Mouse (Mus musculus) brain, embryonic 14.5 days (tissue): Measurements from ENCODE around the gene Chst1.

Source experiments
- CTCF ChIP-seq: fragments of 200-500 bp; IDR thresholded peaks from 2 replicates; pipeline ENCODE4 v1.5.1; 2012; ENCODE audit warnings: inconsistent platforms, mild to moderate bottlenecking, moderate library complexity, borderline replicate concordance; ENCODE audit not compliant: insufficient read depth, insufficient read length; ENCODE audit errors: extremely low read depth
- POLR2A ChIP-seq: fragments of 200-500 bp; IDR thresholded peaks from 2 replicates; pipeline ENCODE4 v1.6.1; 2012; ENCODE audit warnings: mild to moderate bottlenecking, inconsistent platforms, borderline replicate concordance; ENCODE audit not compliant: poor library complexity, insufficient read depth, insufficient read length, severe bottlenecking; ENCODE audit errors: extremely low read depth

DNA sequence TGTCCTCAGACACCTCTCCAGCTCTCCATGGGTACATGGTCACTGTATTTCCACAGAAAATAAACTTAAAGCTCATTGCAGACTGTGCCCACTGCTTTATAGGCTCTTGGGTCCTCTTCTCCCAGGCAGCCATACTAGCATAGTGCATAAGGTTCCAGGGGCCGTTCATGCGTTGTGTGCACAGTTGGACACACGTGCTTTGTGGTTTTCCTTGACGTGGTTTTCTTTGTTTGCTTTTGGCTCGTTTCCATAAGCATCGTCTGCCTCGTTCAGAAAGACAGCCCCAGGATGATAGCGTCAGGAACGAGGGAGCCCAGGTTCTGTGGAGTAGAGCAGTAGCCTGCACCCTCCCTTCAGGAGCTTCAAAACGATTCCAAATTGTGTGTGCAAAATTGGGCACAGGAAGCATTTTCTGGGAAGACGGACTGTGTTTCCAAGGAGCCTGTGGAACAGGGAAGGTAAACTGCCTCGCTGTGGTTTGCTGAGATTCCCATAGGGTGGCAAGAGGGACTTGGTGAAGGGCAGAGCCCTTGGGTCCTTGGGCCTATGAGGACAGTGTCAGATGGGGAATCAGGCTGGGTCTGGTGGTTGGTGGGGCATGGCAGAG is 8.6 kb downstream of the Chst1 start:
- TF ChIP-seq POLR2A (no peak), CTCF (no peak)
